Mouse (Mus musculus) stomach, embryonic 15.5 days (tissue): Measurements from ENCODE around the gene Wdr17. TPM values are rescaled to one million over a fixed set of nuclear protein-coding genes. Genes with fewer than 3 reads are reported as not detected.

Source experiments
- polyA plus RNA-seq: library from polyadenylated mRNA; unstranded; fragments of >200 nt; fragmentation: Nextera tagmentation; extraction: Ambion mirVana; gene quantifications from 2 replicates; pipeline ENCODE4 v1.2.1, GENCODE M21; 2015

Gene Wdr17
- polyA plus RNA-seq, 1 experiment from 2014 or later, result 0.49 TPM

Other genes starting within 250 kb of the Wdr17 start
- 14.2 and 15.1 TPM in 2 replicates for gene Gpm6a, start 67.7 kb upstream of the Wdr17 start, polyA plus RNA-seq